Mouse (Mus musculus) bone marrow macrophage, adult 2 months (primary cell): ENCODE measurements around the gene Spry1. TPM values are rescaled to one million over a fixed set of nuclear protein-coding genes. Genes with fewer than 3 reads are reported as not detected.
A peak's percentile ranks its signal among the peaks of the same experiment; 100 is the strongest.

Experiments
- H3K27ac ChIP-seq: 2 replicates; pipeline ENCODE4 v1.5.1; 2012; ENCODE audit warnings: low read depth, low read length; ENCODE audit not compliant: insufficient read depth
- H3K4me1 ChIP-seq: 2 replicates; pipeline ENCODE4 v1.6.1; 2012; ENCODE audit warnings: low read length; ENCODE audit not compliant: control insufficient read depth, insufficient read depth
- H3K4me3 ChIP-seq: 2 replicates; pipeline ENCODE4 v1.5.1; 2012; ENCODE audit warnings: mild to moderate bottlenecking, low read length, moderate library complexity; ENCODE audit not compliant: insufficient read depth
- CTCF ChIP-seq: IDR thresholded peaks from 2 replicates; pipeline ENCODE4 v1.5.1; 2012; ENCODE audit warnings: low read depth, mild to moderate bottlenecking, low read length, moderate library complexity
- POLR2A ChIP-seq: IDR thresholded peaks from 2 replicates; pipeline ENCODE4 v1.6.1; 2012; ENCODE audit warnings: mild to moderate bottlenecking, low read depth, low read length, borderline replicate concordance
- polyA plus RNA-seq: library from polyadenylated mRNA; stranded (reverse); fragments of >200 nt; gene quantifications from 2 replicates; pipeline ENCODE4 v1.2.4, GENCODE M21; 2012; ENCODE audit not compliant: missing spikeins, insufficient read depth, insufficient read length

Gene Spry1
- polyA plus RNA-seq, 1 experiment = not detected

GRCm38 (mm10) chr3:37610670-37611069, 29.1 kb upstream of the Spry1 start:
- Histone ChIP-seq H3K4me1 (no peaks in the 10 kb centered on the region), H3K27ac (no peak overlapping the region), H3K4me3 (no peak overlapping the region)
- no peak for TF ChIP-seq CTCF
- TF ChIP-seq POLR2A = no peak

GRCm38 (mm10) chr3:37613722-37614121, 26.0 kb upstream of the Spry1 start:
- no peak for TF ChIP-seq POLR2A
- H3K4me3 ChIP-seq = no peak overlapping the region
- no peak overlapping the region for H3K27ac ChIP-seq
- H3K4me1 ChIP-seq = peaks cover 7% of the 10 kb centered on the region; the same call in 1 of the 2 replicates

- peaks cover 7% of the 10 kb centered on the region; the same call in 1 of the 2 replicates for H3K4me1 ChIP-seq
- no peak overlapping the region for H3K27ac ChIP-seq
- H3K4me3 ChIP-seq = no peak overlapping the region
- TF ChIP-seq POLR2A (no peak), CTCF (no peak)
These were observed 24.7 kb upstream of the Spry1 start for GRCm38 (mm10) chr3:37614878-37615650.

- peak overlapping the region; percentile 7; the same call in 1 of the 2 replicates for H3K4me3 ChIP-seq
- TF ChIP-seq POLR2A = no peak
- TF ChIP-seq CTCF = no peak
- H3K4me1 ChIP-seq = peaks cover 7% of the 10 kb centered on the region; the same call in 1 of the 2 replicates
- H3K27ac ChIP-seq = no peak overlapping the region
These were observed 22.9 kb upstream of the Spry1 start for GRCm38 (mm10) chr3:37616586-37617547.

GRCm38 (mm10) chr3:37632246-37632645, 7.5 kb upstream of the Spry1 start:
- no peak overlapping the region for H3K4me3 ChIP-seq
- no peak for TF ChIP-seq CTCF
- no peak for TF ChIP-seq POLR2A
- no peaks in the 10 kb centered on the region for H3K4me1 ChIP-seq
- no peak overlapping the region for H3K27ac ChIP-seq

GRCm38 (mm10) chr3:37632751-37633150, 7.0 kb upstream of the Spry1 start:
- TF ChIP-seq CTCF = no peak
- TF ChIP-seq POLR2A = no peak
- Histone ChIP-seq H3K4me3 (no peak overlapping the region), H3K4me1 (no peaks in the 10 kb centered on the region), H3K27ac (no peak overlapping the region)

GRCm38 (mm10) chr3:37634648-37635047, 5.1 kb upstream of the Spry1 start:
- Histone ChIP-seq H3K4me1 (no peaks in the 10 kb centered on the region), H3K27ac (no peak overlapping the region), H3K4me3 (no peak overlapping the region)
- no peak for TF ChIP-seq CTCF

- TF ChIP-seq POLR2A (no peak), CTCF (no peak)
- no peak overlapping the region for H3K27ac ChIP-seq
- H3K4me3 ChIP-seq = no peak overlapping the region
- no peaks in the 10 kb centered on the region for H3K4me1 ChIP-seq
These were observed 2.8 kb upstream of the Spry1 start for GRCm38 (mm10) chr3:37636921-37637320.

- TF ChIP-seq POLR2A (no peak), CTCF (no peak)
- Histone ChIP-seq H3K27ac (no peak overlapping the region), H3K4me1 (peaks cover 2% of the 10 kb centered on the region; the same call in 1 of the 2 replicates), H3K4me3 (peak overlapping the region; percentile 79)
These were observed 495 bp downstream of the Spry1 start for GRCm38 (mm10) chr3:37640162-37640721.

- peak overlapping the region; percentile 79 for H3K4me3 ChIP-seq
- no peak for TF ChIP-seq POLR2A
- no peak for TF ChIP-seq CTCF
- peaks cover 2% of the 10 kb centered on the region; the same call in 1 of the 2 replicates for H3K4me1 ChIP-seq
- H3K27ac ChIP-seq = no peak overlapping the region
These were observed 1.1 kb downstream of the Spry1 start for GRCm38 (mm10) chr3:37640810-37641209.
